Mouse (Mus musculus): ENCODE results near the gene Gm10300. TPM values are rescaled to one million over a fixed set of nuclear protein-coding genes. Genes with fewer than 3 reads are reported as not detected.

Gm10300 gene
- polyA plus RNA-seq, 1 experiment from 2014 or later: 0.06 TPM

Other genes starting within 250 kb of the Gm10300 start
- gene Ptpru, start 236.4 kb upstream of the Gm10300 start, polyA plus RNA-seq (2015; fragmentation: Nextera tagmentation; extraction: Ambion mirVana): 11.7 and 15.9 TPM in 2 replicates
- gene Mecr, start 231.2 kb upstream of the Gm10300 start, polyA plus RNA-seq (2015; fragmentation: Nextera tagmentation; extraction: Ambion mirVana): 45.9 and 47.6 TPM in 2 replicates
- 117 and 119 TPM in 2 replicates for gene Srsf4, start 201.1 kb upstream of the Gm10300 start, polyA plus RNA-seq (2015; fragmentation: Nextera tagmentation; extraction: Ambion mirVana)
- gene Tmem200b, start 152.9 kb upstream of the Gm10300 start, polyA plus RNA-seq (2015; fragmentation: Nextera tagmentation; extraction: Ambion mirVana): 1.1 and 1.2 TPM in 2 replicates
- gene Epb41, start 624 bp downstream of the Gm10300 start, polyA plus RNA-seq (2015; fragmentation: Nextera tagmentation; extraction: Ambion mirVana): 62.2 and 65.0 TPM in 2 replicates
- 0.05 and 0.06 TPM in 2 replicates for gene Oprd1, start 69.8 kb downstream of the Gm10300 start, polyA plus RNA-seq (2015; fragmentation: Nextera tagmentation; extraction: Ambion mirVana)
- 105 and 109 TPM in 2 replicates for gene Ythdf2, start 137.6 kb downstream of the Gm10300 start, polyA plus RNA-seq (2015; fragmentation: Nextera tagmentation; extraction: Ambion mirVana)
- 35.4 and 38.1 TPM in 2 replicates for gene Gmeb1, start 186.9 kb downstream of the Gm10300 start, polyA plus RNA-seq (2015; fragmentation: Nextera tagmentation; extraction: Ambion mirVana)
- 46.0 and 48.5 TPM in 2 replicates for gene Taf12, start 199.7 kb downstream of the Gm10300 start, polyA plus RNA-seq (2015; fragmentation: Nextera tagmentation; extraction: Ambion mirVana)
- gene Rab42, start 228.7 kb downstream of the Gm10300 start, polyA plus RNA-seq (2015; fragmentation: Nextera tagmentation; extraction: Ambion mirVana): 1.4 and 2.5 TPM in 2 replicates

Measured in lung, embryonic 15.5 days (tissue).